Mouse (Mus musculus) intestine, embryonic 15.5 days (tissue): ENCODE measurements around the gene Haspin. TPM values are rescaled to one million over a fixed set of nuclear protein-coding genes. Genes with fewer than 3 reads are reported as not detected.
"Not testable (repeated sequence)": the region's sequence is repeated elsewhere in the genome, so short reads cannot be mapped to it uniquely, and the experiment has no call there.

Source experiments
- ATAC-seq: fragments of 200-750 bp; cut with Nextera tagmentation; 2 replicates; pipeline ENCODE4 v1.8.0; 2017; ENCODE audit warnings: moderate TSS enrichment, moderate library complexity
- H3K27ac ChIP-seq: fragments of 300-500 bp; sonication (generic); 2 replicates; pipeline ENCODE4 v1.5.1; 2015; ENCODE audit warnings: mild to moderate bottlenecking, inconsistent platforms
- H3K27me3 ChIP-seq: fragments of 300-500 bp; sonication (generic); replicated peaks from 2 replicates; pipeline ENCODE4 v1.6.1; 2015; ENCODE audit warnings: inconsistent platforms
- H3K36me3 ChIP-seq: fragments of 300-500 bp; sonication (generic); 2 replicates; pipeline ENCODE4 v1.6.1; 2015; ENCODE audit warnings: inconsistent platforms
- H3K4me1 ChIP-seq: fragments of 300-500 bp; sonication (generic); replicated peaks from 2 replicates; pipeline ENCODE4 v1.6.1; 2015; ENCODE audit warnings: inconsistent platforms
- H3K4me2 ChIP-seq: fragments of 300-500 bp; sonication (generic); replicated peaks from 2 replicates; pipeline ENCODE4 v1.6.1; 2015; ENCODE audit warnings: mild to moderate bottlenecking, inconsistent platforms
- H3K4me3 ChIP-seq: fragments of 300-500 bp; sonication (generic); replicated peaks from 2 replicates; pipeline ENCODE4 v1.5.1; 2015; ENCODE audit warnings: inconsistent platforms
- H3K9ac ChIP-seq: fragments of 300-500 bp; sonication (generic); 2 replicates; pipeline ENCODE4 v1.6.1; 2015; ENCODE audit warnings: inconsistent platforms
- H3K9me3 ChIP-seq: fragments of 300-500 bp; sonication (generic); 2 replicates; pipeline ENCODE4 v1.6.1; 2016; ENCODE audit warnings: inconsistent platforms
- WGBS: fragments of 180-500 bp; shearing (Covaris S2); methylation state at CpG from one replicate; pipeline ENCODE4 v1.1.7; 2015; 5-methylcytosine and 5-hydroxymethylcytosine counted together
- polyA plus RNA-seq: library from polyadenylated mRNA; unstranded; fragments of >200 nt; fragmentation: Nextera tagmentation; extraction: Ambion mirVana; gene quantifications from 2 replicates; pipeline ENCODE4 v1.2.1, GENCODE M21; 2015

The Haspin gene
- polyA plus RNA-seq, 1 experiment from 2014 or later = 15.2 TPM

- Histone ChIP-seq H3K36me3 (peaks cover 9% of the 10 kb centered on the region; the same call in 1 of the 2 replicates), H3K4me2 (peak overlapping the region; percentile 63), H3K9me3 (no peaks in the 10 kb centered on the region), H3K4me3 (peak overlapping the region; percentile 78), H3K9ac (peak overlapping the region; percentile 58), H3K27me3 (no peaks in the 10 kb centered on the region), H3K4me1 (peaks cover 9% of the 10 kb centered on the region; the same call in 1 of the 2 replicates), H3K27ac (0 out of 2 replicates have a peak overlapping the region, but pooled peaks have one; percentile 18)
- 64% methylated on average over 6 of the region's 6 CpGs for WGBS
- no peak for ATAC-seq
Observed at GRCm38 (mm10) chr11:73136587-73136986, 1.5 kb downstream of the Haspin start.

DNA sequence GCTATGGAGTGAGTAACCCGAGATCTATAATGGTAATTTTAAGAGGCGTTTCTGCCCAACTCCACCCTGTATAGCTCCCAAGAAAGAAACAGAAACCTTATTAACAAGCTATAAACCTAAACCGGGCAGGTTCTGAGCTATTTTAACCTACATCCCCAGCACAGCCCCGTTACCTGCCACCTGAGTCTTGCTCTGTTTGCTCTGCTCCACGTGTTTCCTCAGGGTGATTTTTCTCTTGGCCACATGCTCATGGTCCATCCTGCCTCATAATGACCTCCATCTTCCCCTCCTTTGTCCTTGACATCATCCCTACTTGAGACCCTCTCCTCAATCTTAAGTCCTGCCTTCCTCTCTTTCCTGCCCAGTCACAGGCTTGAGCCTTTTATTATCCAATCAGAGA is 3.9 kb downstream of the Haspin start:
- Histone ChIP-seq H3K36me3 (peaks cover 9% of the 10 kb centered on the region; the same call in 1 of the 2 replicates), H3K9ac (no peak overlapping the region), H3K4me2 (peak overlapping the region; percentile 29), H3K27ac (no peak overlapping the region), H3K4me1 (peaks cover 9% of the 10 kb centered on the region; the same call in 1 of the 2 replicates), H3K27me3 (no peaks in the 10 kb centered on the region), H3K9me3 (no peaks in the 10 kb centered on the region), H3K4me3 (no peak overlapping the region)
- ATAC-seq = no peak
- WGBS = 86% methylated on average over 5 of the region's 5 CpGs

- Histone ChIP-seq H3K4me1 (peaks cover 9% of the 10 kb centered on the region; the same call in 1 of the 2 replicates), H3K4me3 (no peak overlapping the region), H3K36me3 (peaks cover 9% of the 10 kb centered on the region; the same call in 1 of the 2 replicates), H3K9ac (no peak overlapping the region), H3K27ac (no peak overlapping the region), H3K27me3 (no peaks in the 10 kb centered on the region), H3K4me2 (no peak overlapping the region), H3K9me3 (no peaks in the 10 kb centered on the region)
- ATAC-seq = no peak
- WGBS = 97% methylated on average over 6 of the region's 6 CpGs
Observed at GRCm38 (mm10) chr11:73132999-73133398, 5.1 kb downstream of the Haspin start.

DNA sequence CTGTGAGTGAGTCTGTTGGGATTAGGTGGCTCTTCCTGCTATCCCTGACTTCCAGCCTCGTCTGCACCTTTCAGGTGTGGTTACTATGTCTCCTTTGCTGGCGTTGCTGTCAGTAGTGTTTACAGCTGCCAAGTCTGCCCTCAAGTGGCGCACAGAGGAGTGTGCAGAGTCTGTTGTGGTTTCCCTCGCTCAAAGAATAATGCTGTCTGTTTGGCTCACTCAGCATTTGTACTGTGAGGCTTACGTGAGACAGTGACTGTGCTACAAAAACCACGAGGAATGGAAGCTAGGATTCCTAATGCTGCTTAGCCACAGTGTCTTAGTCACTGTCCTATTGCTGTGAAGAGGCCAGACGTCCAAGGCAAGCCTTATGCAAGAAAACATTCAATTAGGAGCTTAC is 7.1 kb downstream of the Haspin start:
- H3K4me2 ChIP-seq = no peak overlapping the region
- no peak for ATAC-seq

DNA sequence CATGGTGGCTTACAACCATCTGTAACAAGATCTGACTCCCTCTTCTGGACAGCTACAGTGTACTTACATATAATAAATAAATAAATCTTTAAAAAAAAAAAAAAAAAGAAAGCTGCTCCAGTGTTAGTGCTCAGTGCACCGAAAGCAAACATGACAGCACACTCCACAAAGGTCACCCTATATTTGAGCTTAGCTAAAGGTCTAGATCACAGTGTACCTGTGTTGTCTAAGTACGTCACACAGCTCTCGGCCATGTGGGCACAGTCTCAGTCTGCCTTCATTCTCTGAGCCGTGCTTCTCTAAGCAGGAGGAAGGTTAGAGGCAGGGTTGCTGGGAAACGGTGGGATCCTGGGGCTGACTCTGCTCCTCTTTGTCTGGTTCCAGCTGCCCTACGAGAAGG is 11.6 kb downstream of the Haspin start:
- 87% methylated on average over 6 of the region's 6 CpGs for WGBS
- Histone ChIP-seq H3K9ac (no peak overlapping the region), H3K4me2 (no peak overlapping the region), H3K27me3 (no peaks in the 10 kb centered on the region), H3K9me3 (no peaks in the 10 kb centered on the region), H3K27ac (no peak overlapping the region), H3K4me3 (no peak overlapping the region), H3K4me1 (no peaks in the 10 kb centered on the region), H3K36me3 (no peaks in the 10 kb centered on the region)
- no peak for ATAC-seq

More for the DNA sequence above, 7.1 kb downstream of the Haspin start:
- 73% methylated on average over 7 of the region's 7 CpGs for WGBS
- H3K4me3 ChIP-seq = no peak overlapping the region
- H3K27ac ChIP-seq = no peak overlapping the region
- H3K27me3 ChIP-seq = no peaks in the 10 kb centered on the region
- no peaks in the 10 kb centered on the region for H3K9me3 ChIP-seq
- peaks cover 3% of the 10 kb centered on the region; the same call in 1 of the 2 replicates for H3K4me1 ChIP-seq
- no peak overlapping the region for H3K9ac ChIP-seq
- peaks cover 9% of the 10 kb centered on the region; the same call in 1 of the 2 replicates for H3K36me3 ChIP-seq

- H3K27ac ChIP-seq = no peak overlapping the region
Observed at GRCm38 (mm10) chr11:73111414-73111813, 26.7 kb downstream of the Haspin start.

DNA sequence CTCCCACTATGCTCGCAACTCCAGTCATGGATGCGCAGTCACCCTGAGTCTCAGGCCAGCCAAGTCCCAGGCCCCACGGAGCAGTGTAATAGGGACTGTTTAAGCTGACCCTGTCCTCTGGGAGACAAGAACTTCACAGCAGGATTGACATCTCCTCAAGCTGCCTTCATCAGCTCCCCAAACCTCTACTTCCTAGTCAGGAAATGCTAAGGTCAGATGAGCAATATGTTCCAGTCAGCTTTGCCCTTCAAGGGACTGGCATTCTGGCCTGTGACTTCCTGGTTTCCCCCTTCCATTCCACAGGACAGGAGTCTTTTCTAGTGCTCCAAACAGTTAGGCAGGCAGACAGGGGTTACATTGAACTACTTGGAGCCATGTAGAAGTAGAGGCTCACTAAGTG is 28.2 kb downstream of the Haspin start:
- Histone ChIP-seq H3K4me2 (no peak overlapping the region), H3K4me1 (no peaks in the 10 kb centered on the region), H3K27ac (no peak overlapping the region), H3K36me3 (no peaks in the 10 kb centered on the region), H3K27me3 (no peaks in the 10 kb centered on the region), H3K9ac (no peak overlapping the region; the same call in 1 of the 2 replicates), H3K9me3 (no peaks in the 10 kb centered on the region), H3K4me3 (no peak overlapping the region)
- 87% methylated on average over 3 of the region's 3 CpGs for WGBS
- ATAC-seq = no peak

More at GRCm38 (mm10) chr11:73111414-73111813, 26.7 kb downstream of the Haspin start:
- Histone ChIP-seq H3K36me3 (no peaks in the 10 kb centered on the region), H3K4me1 (no peaks in the 10 kb centered on the region), H3K9ac (no peak overlapping the region), H3K4me2 (no peak overlapping the region), H3K9me3 (no peaks in the 10 kb centered on the region), H3K27me3 (no peaks in the 10 kb centered on the region), H3K4me3 (no peak overlapping the region)
- ATAC-seq = no peak
- WGBS = 70% methylated on average over 6 of the region's 6 CpGs

DNA sequence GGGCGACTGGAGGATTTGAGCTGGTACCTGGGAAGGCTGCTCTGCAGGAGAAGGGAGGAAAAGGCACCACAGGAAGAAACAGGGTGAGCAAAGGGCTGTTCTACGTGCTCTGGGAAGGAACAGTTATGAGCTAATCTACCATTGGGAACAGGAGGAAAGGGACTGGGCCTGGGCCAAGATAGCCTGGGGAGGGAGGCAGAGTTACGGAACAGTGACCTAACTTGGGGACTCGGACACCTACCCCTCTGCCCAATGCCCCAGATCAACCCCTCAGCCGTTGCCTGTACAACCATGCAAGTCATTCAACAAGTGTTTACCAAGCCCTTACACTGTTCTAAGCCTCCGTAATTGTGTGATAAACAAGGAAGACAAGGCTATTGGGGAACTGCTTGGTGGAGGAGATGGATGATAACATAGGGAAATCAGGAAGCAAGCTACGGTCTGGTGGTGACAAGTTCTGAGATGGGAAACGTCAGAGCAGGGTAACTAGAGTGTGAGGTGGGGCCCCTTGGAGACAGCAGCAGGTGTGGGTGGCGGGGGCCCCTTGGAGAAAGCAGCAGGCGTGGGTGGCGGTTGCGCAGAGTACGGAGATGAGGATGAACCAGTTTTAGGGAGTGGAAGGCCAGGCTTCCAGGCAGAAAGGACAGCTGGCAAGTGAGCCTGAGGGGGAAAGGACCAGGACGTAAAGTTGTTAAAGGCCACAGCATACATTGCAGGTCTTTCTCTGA is 29.0 kb downstream of the Haspin start:
- Histone ChIP-seq H3K4me1 (no peaks in the 10 kb centered on the region), H3K4me3 (no peak overlapping the region), H3K4me2 (no peak overlapping the region), H3K27me3 (no peaks in the 10 kb centered on the region), H3K36me3 (no peaks in the 10 kb centered on the region), H3K9ac (no peak overlapping the region), H3K9me3 (no peaks in the 10 kb centered on the region), H3K27ac (no peak overlapping the region)
- WGBS = 75% methylated on average over 14 of the region's 14 CpGs
- ATAC-seq = no peak

DNA sequence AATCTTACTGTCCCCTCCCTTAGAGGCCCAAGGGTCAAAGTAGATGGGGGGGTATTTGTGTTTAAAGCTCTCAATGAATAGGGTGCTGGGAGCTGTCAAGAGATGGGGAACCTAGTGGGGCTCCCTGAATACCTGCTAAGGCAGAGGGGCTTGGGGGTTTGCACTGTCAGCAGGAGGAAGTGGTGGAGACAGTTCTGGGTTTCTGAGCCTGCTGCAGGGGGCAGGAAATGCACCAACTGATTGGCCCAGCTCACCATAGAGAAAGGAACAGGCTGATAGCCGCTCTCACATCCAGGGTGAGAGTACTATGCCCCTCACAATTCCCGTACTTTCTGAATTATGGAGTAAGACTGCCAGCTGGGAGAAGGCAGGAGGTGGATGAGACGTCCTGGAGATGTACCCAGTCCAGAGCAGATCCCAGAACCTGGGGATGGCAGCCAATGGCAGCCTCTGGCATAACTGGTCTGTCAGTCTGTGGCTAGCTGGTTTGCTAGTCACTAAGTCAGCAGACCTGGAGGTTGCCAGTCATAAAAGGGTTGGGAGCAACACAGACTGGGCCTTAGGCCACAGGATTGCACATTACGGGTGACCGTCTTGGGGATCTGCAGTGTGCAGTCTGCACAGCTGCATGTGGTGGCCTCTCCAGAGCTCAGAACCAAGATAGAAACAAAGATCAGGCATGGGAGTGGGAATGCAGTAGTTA is 29.7 kb downstream of the Haspin start:
- Histone ChIP-seq H3K36me3 (no peaks in the 10 kb centered on the region), H3K9me3 (no peaks in the 10 kb centered on the region), H3K27me3 (no peaks in the 10 kb centered on the region), H3K27ac (no peak overlapping the region), H3K4me1 (no peaks in the 10 kb centered on the region), H3K4me3 (no peak overlapping the region), H3K9ac (no peak overlapping the region), H3K4me2 (no peak overlapping the region)
- ATAC-seq = no peak
- 75% methylated on average over 5 of the region's 5 CpGs for WGBS

GRCm38 (mm10) chr11:73107358-73107757 is 30.7 kb downstream of the Haspin start:
- not testable (repeated sequence) for H3K27ac ChIP-seq, H3K4me3 ChIP-seq, H3K4me1 ChIP-seq, H3K27me3 ChIP-seq, H3K9me3 ChIP-seq, ATAC-seq, H3K9ac ChIP-seq, H3K4me2 ChIP-seq, H3K36me3 ChIP-seq
- 32% methylated on average over 3 of the region's 3 CpGs for WGBS

- H3K27ac ChIP-seq = no peak overlapping the region
- no peaks in the 10 kb centered on the region for H3K4me1 ChIP-seq
- no peaks in the 10 kb centered on the region for H3K27me3 ChIP-seq
- ATAC-seq = no peak
- no peak overlapping the region for H3K4me3 ChIP-seq
- no peaks in the 10 kb centered on the region for H3K9me3 ChIP-seq
- no peak overlapping the region for H3K9ac ChIP-seq
- 64% methylated on average over 3 of the region's 3 CpGs for WGBS
- H3K36me3 ChIP-seq = no peaks in the 10 kb centered on the region
- H3K4me2 ChIP-seq = no peak overlapping the region
Observed at GRCm38 (mm10) chr11:73105246-73105645, 32.8 kb downstream of the Haspin start.

GRCm38 (mm10) chr11:73101308-73101707 is 36.8 kb downstream of the Haspin start:
- WGBS = 83% methylated on average over 4 of the region's 4 CpGs
- no peaks in the 10 kb centered on the region for H3K4me1 ChIP-seq

More at GRCm38 (mm10) chr11:73101308-73101707, 36.8 kb downstream of the Haspin start:
- H3K27me3 ChIP-seq = no peaks in the 10 kb centered on the region
- no peak overlapping the region for H3K4me2 ChIP-seq
- no peak overlapping the region for H3K4me3 ChIP-seq
- ATAC-seq = no peak
- H3K27ac ChIP-seq = no peak overlapping the region
- no peaks in the 10 kb centered on the region for H3K9me3 ChIP-seq
- no peaks in the 10 kb centered on the region for H3K36me3 ChIP-seq
- H3K9ac ChIP-seq = no peak overlapping the region
